Mouse (Mus musculus) lung, adult 2 months (tissue): ENCODE measurements around the gene Lsp1.

Experiments
- CTCF ChIP-seq: fragments of 200-500 bp; IDR thresholded peaks from 2 replicates; pipeline ENCODE4 v1.5.1; 2011; ENCODE audit warnings: mild to moderate bottlenecking, low read length, control low read depth; ENCODE audit not compliant: insufficient read depth
- POLR2A ChIP-seq: fragments of 200-500 bp; IDR thresholded peaks from 2 replicates; pipeline ENCODE4 v1.6.1; 2011; ENCODE audit warnings: low read depth, mild to moderate bottlenecking, control low read depth, low read length, borderline replicate concordance; ENCODE audit errors: extremely low read depth

GRCm38 (mm10) chr7:142480661-142481060 lies 20.1 kb downstream of the Lsp1 start:
- no peak for TF ChIP-seq POLR2A
- TF ChIP-seq CTCF, result no peak
